Mouse (Mus musculus): Measurements from ENCODE around the gene Ddi2. TPM values are rescaled to one million over a fixed set of nuclear protein-coding genes. Genes with fewer than 3 reads are reported as not detected.

Ddi2 gene
- polyA plus RNA-seq, 2 experiments = 9.2 to 9.5 TPM

DNA sequence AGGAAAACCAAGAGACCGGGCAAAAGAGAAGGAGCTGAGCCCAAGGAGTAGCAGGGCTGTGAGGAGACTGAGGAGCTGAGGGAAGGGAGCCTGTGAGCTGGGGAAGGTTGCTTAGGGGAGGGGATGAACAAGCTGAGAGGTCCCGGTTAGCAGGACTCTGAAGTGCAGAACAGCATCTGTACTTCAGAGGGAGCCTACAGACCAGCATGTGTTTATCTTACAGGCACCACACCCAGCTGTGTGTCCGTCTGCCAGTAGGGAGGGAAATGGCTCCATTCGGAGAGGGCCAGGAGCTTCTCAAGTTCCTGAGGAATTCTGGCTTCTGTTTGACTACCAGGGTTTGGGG lies 28.8 kb upstream of the Ddi2 start:
- DNase-seq (ENCODE audit: low read depth in 3 of 3, low spot score in 3 of 3) (peak; percentile 82 to 87 (median 86)), ATAC-seq (ENCODE audit: insufficient read depth) (peak; percentile 93)
- H3K4me3 ChIP-seq (ENCODE audit: insufficient read depth in 1 of 2, low read depth in 2 of 2, low read length in 2 of 2) = peak overlapping the region; percentile 39 to 54
- H3K4me1 ChIP-seq (replicated peaks; ENCODE audit: control insufficient read depth in 2 of 2, insufficient read depth in 2 of 2, low read length in 1 of 2) = peaks cover 23 to 43% of the 10 kb centered on the region in 2 experiments
- no peaks in the 10 kb centered on the region for H3K27me3 ChIP-seq (ENCODE audit: control insufficient read depth, insufficient read depth, low read length)
- TF ChIP-seq CTCF (IDR thresholded peaks at IDR 0.05; ENCODE audit: low read depth) (peak; percentile 64), EP300 (IDR thresholded peaks at IDR 0.05; ENCODE audit: low read depth) (peak; percentile 69)
- H3K9ac ChIP-seq (replicated peaks) = peak overlapping the region; percentile 61
- no peaks in the 10 kb centered on the region for H3K36me3 ChIP-seq (replicated peaks; ENCODE audit: control insufficient read depth, insufficient read depth, low read depth)
- peak overlapping the region; percentile 85 for H3K4me2 ChIP-seq (ENCODE audit: low read depth)
- 4% methylated on average over 4 of the region's 4 CpGs for WGBS (ENCODE audit: insufficient replicate concordance)
- H3K27ac ChIP-seq = peak overlapping the region; percentile 100
- no peaks in the 10 kb centered on the region for H3K9me3 ChIP-seq (ENCODE audit: control insufficient read depth, low read length)

DNA sequence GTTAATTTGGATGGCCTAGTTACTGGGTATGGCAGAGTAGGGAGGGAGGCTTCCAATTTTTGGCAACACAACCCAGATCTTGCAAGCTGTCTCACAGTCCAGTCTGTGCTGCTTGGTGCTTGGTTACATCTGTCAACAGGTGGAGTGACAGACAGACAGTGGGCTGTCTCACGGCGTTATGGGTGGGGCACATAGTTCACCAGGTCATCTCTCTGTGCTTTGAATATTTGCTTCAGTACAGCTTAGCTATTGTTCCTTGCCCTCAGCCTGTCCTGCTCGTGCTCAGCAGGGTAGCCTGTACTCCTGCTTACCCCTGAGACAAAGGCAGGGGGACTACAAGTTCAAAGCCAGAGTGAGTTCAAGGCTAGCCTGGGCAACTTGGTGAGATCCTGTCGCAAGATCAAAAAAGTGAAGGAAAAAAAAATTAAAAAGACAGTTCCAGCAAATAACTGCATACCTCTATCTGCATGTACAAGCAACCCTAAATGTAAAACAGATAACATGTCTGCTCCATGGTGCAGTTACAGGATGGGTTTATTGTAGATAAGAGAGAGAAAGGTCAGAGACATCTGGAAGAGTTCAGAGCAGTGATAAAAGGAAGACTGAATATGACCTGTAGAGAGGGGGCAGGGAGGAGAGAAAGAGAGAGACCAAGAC lies 28.3 kb upstream of the Ddi2 start:
- Histone ChIP-seq H3K9ac (replicated peaks) (peak overlapping the region; percentile 61), H3K4me2 (ENCODE audit: low read depth) (peak overlapping the region; percentile 85), H3K4me3 (ENCODE audit: insufficient read depth in 1 of 2, low read depth in 2 of 2, low read length in 2 of 2) (peak overlapping the region; percentile 39 to 54), H3K9me3 (ENCODE audit: control insufficient read depth, low read length) (no peaks in the 10 kb centered on the region), H3K4me1 (replicated peaks; ENCODE audit: control insufficient read depth in 2 of 2, insufficient read depth in 2 of 2, low read length in 1 of 2) (peaks cover 23 to 43% of the 10 kb centered on the region in 2 experiments), H3K27ac (peak overlapping the region; percentile 100), H3K36me3 (replicated peaks; ENCODE audit: control insufficient read depth, insufficient read depth, low read depth) (no peaks in the 10 kb centered on the region), H3K27me3 (ENCODE audit: control insufficient read depth, insufficient read depth, low read length) (no peaks in the 10 kb centered on the region)
- DNase-seq (ENCODE audit: low read depth in 3 of 3, low spot score in 3 of 3) (peak; percentile 76 to 87 (median 82)), ATAC-seq (ENCODE audit: insufficient read depth) (peak; percentile 93)
- TF ChIP-seq EP300 (IDR thresholded peaks at IDR 0.05; ENCODE audit: low read depth) = peak; percentile 96
- TF ChIP-seq CTCF (IDR thresholded peaks at IDR 0.05; ENCODE audit: low read depth) = 0 out of 2 replicates have a peak, but pooled peaks have one; percentile 2
- WGBS (ENCODE audit: insufficient replicate concordance) = 7% methylated on average over 4 of the region's 4 CpGs

DNA sequence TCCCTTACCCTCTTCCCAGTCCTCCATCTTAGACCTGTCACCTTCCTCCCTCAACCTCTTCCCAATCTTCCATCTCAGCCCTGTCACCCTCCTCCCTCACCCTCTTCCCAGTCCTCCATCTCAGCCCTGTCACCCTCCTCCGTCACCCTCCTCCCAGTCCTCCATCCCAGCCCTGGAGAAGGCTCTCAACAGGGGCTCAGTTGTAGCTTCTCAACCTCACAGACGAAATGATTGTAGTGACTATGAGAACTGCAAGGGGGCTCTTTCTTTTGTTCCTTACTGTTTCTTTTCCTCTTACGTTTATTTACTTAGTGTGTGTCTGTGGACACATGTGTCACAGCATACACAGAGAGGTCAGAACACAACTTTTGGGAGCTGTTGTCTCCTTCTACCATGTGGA lies 27.6 kb upstream of the Ddi2 start:
- H3K4me2 ChIP-seq (ENCODE audit: low read depth) = peak overlapping the region; percentile 85
- H3K4me1 ChIP-seq (replicated peaks; ENCODE audit: control insufficient read depth in 2 of 2, insufficient read depth in 2 of 2, low read length in 1 of 2) = peaks cover 23 to 43% of the 10 kb centered on the region in 2 experiments
- no peak for DNase-seq (ENCODE audit: low read depth in 3 of 3, low spot score in 3 of 3)
- no peak for TF ChIP-seq EP300 (IDR thresholded peaks at IDR 0.05; ENCODE audit: low read depth)
- TF ChIP-seq CTCF (IDR thresholded peaks at IDR 0.05; ENCODE audit: low read depth) = no peak
- peak overlapping the region; percentile 100 for H3K27ac ChIP-seq
- no peaks in the 10 kb centered on the region for H3K27me3 ChIP-seq (ENCODE audit: control insufficient read depth, insufficient read depth, low read length)
- no peaks in the 10 kb centered on the region for H3K36me3 ChIP-seq (replicated peaks; ENCODE audit: control insufficient read depth, insufficient read depth, low read depth)
- peak overlapping the region; percentile 61 for H3K9ac ChIP-seq (replicated peaks)
- no peaks in the 10 kb centered on the region for H3K9me3 ChIP-seq (ENCODE audit: control insufficient read depth, low read length)
- 58% methylated on average over 3 of the region's 3 CpGs for WGBS (ENCODE audit: insufficient replicate concordance)
- H3K4me3 ChIP-seq (ENCODE audit: insufficient read depth in 1 of 2, low read depth in 2 of 2, low read length in 2 of 2) = no peak overlapping the region; a peak in 1 of 4 replicates
- no peak for ATAC-seq (ENCODE audit: insufficient read depth)

DNA sequence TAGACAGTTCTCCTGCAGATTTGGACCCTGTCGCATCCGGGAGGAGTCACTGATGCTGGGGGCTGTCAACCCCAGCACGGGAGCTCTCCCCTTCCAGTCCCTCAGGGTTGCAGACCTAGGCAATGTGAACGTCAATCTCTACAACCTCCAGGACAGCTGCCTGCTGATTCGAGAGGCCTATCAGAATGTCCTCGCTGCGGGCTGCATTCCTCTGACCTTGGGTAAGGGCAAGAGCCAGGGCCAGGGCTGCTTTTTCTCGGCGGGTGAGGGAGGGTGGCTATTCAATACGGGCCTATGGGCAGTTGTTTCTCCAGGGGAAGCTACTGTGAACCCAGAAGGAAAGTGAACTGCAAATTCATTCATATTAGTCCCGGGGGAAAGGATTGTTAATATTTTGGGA lies 26.3 kb upstream of the Ddi2 start:
- H3K4me3 ChIP-seq (ENCODE audit: insufficient read depth in 1 of 2, low read depth in 2 of 2, low read length in 2 of 2) = no peak overlapping the region
- H3K4me2 ChIP-seq (ENCODE audit: low read depth) = peak overlapping the region; percentile 15; the same call in 1 of the 2 replicates
- no peaks in the 10 kb centered on the region for H3K27me3 ChIP-seq (ENCODE audit: control insufficient read depth, insufficient read depth, low read length)
- H3K4me1 ChIP-seq (replicated peaks; ENCODE audit: control insufficient read depth in 2 of 2, insufficient read depth in 2 of 2, low read length in 1 of 2) = peaks cover 23 to 34% of the 10 kb centered on the region in 2 experiments
- no peak overlapping the region for H3K27ac ChIP-seq
- TF ChIP-seq CTCF (IDR thresholded peaks at IDR 0.05; ENCODE audit: low read depth) = no peak
- no peak for TF ChIP-seq EP300 (IDR thresholded peaks at IDR 0.05; ENCODE audit: low read depth)
- H3K36me3 ChIP-seq (replicated peaks; ENCODE audit: control insufficient read depth, insufficient read depth, low read depth) = no peaks in the 10 kb centered on the region
- 52% methylated on average over 11 of the region's 11 CpGs for WGBS (ENCODE audit: insufficient replicate concordance)
- no peak for ATAC-seq (ENCODE audit: insufficient read depth)
- H3K9ac ChIP-seq (replicated peaks) = no peak overlapping the region
- no peaks in the 10 kb centered on the region for H3K9me3 ChIP-seq (ENCODE audit: control insufficient read depth, low read length)
- no peak for DNase-seq (ENCODE audit: low read depth in 3 of 3, low spot score in 3 of 3)

DNA sequence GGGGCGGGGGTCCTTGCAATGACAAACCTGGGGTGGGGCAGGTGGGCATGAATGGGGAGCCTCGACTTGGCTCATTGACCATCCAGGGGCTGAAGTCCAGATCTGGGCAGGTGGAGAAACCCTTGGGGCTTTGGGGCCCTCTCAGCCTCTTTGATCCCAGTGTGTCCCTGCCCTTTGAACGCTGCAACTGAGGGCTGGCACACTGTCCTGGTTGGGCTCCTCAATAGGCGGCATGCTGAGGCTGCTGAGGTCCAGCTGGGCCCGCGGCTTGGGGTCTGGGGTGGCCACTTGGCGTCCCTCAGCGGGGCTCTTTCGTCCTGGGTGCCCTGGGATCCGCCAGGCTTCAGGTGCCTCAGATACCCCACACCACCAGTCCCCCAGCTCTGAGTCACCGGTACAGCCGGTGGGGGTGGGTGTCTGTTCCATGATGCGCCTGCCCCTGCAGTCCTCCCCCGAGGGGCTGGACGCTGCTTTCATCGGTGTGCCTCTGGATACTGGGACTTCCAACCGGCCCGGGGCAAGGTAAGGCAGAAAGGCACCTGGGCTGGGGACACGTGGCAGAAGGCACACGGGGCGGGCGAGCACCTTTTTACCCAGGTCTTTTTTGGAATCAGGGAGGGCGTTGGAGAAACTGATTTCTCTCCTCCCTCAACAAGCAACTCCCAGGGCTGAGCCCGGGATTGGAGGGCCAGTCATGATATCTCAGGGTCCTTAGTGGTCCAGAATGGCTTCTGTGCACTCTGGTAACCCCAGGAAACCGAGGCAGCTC lies 23.5 kb upstream of the Ddi2 start, which contains the start of gene Agmat:
Gene Agmat, plus strand, starts transcription at position 95 of the 769 bp plus-strand sequence.
- Histone ChIP-seq H3K4me2 (ENCODE audit: low read depth) (peak within 1 kb of the TSS; percentile 41), H3K27me3 (ENCODE audit: control insufficient read depth, insufficient read depth, low read length) (no peaks in the 10 kb centered on the region), H3K36me3 (replicated peaks; ENCODE audit: control insufficient read depth, insufficient read depth, low read depth) (no peaks in the 10 kb centered on the region), H3K9ac (replicated peaks) (0 out of 2 replicates have a peak within 1 kb of the TSS, but pooled peaks have one; percentile 25), H3K4me3 (ENCODE audit: insufficient read depth in 1 of 2, low read depth in 2 of 2, low read length in 2 of 2) (peak within 1 kb of the TSS; percentile 23 to 39), H3K4me1 (replicated peaks; ENCODE audit: control insufficient read depth in 2 of 2, insufficient read depth in 2 of 2, low read length in 1 of 2) (peaks cover 11 to 22% of the 10 kb centered on the region in 2 experiments), H3K9me3 (ENCODE audit: control insufficient read depth, low read length) (no peaks in the 10 kb centered on the region), H3K27ac (no peak within 1 kb of the TSS; the same call in 1 of the 2 replicates)
- ATAC-seq (ENCODE audit: insufficient read depth) (no peak), DNase-seq (ENCODE audit: low read depth in 3 of 3, low spot score in 3 of 3) (no peak)
- WGBS (ENCODE audit: insufficient replicate concordance) = 32% methylated on average over 25 of the region's 25 CpGs
- TF ChIP-seq CTCF (IDR thresholded peaks at IDR 0.05; ENCODE audit: low read depth) = no peak
- no peak for TF ChIP-seq EP300 (IDR thresholded peaks at IDR 0.05; ENCODE audit: low read depth)
